Mouse (Mus musculus) midbrain, postnatal 0 days (tissue): ENCODE results near the gene Akap10. TPM values are rescaled to one million over a fixed set of nuclear protein-coding genes. Genes with fewer than 3 reads are reported as not detected.
"Not testable (repeated sequence)": the region's sequence is repeated elsewhere in the genome, so short reads cannot be mapped to it uniquely, and the experiment has no call there.

Source experiments
- ATAC-seq: fragments of 200-750 bp; cut with Nextera tagmentation; 2 replicates; pipeline ENCODE4 v1.8.0; 2017; ENCODE audit warnings: moderate number of reproducible peaks, mild to moderate bottlenecking, moderate TSS enrichment, moderate library complexity; ENCODE audit not compliant: low FRiP score
- DNase-seq: peaks from one replicate; pipeline ENCODE4 v3.0.0-alpha.2; 2015; ENCODE audit warnings: low spot score
- H3K27ac ChIP-seq: fragments of 300-500 bp; sonication (generic); 2 replicates; pipeline ENCODE4 v1.5.1; 2014; ENCODE audit warnings: low read depth, mild to moderate bottlenecking, low read length, mixed read lengths
- H3K27me3 ChIP-seq: fragments of 300-500 bp; sonication (generic); 2 replicates; pipeline ENCODE4 v1.6.1; 2014; ENCODE audit warnings: low read length, control low read depth, mixed read lengths; ENCODE audit not compliant: insufficient read depth
- H3K36me3 ChIP-seq: fragments of 300-500 bp; sonication (generic); 2 replicates; pipeline ENCODE4 v1.6.1; 2014; ENCODE audit warnings: low read length, control low read depth, mixed read lengths; ENCODE audit not compliant: insufficient read depth
- H3K4me1 ChIP-seq: fragments of 300-500 bp; sonication (generic); 2 replicates; pipeline ENCODE4 v1.6.1; 2014; ENCODE audit warnings: mild to moderate bottlenecking, control low read depth, antibody characterized with exemption, low read length, mixed read lengths; ENCODE audit not compliant: insufficient read depth
- H3K4me2 ChIP-seq: fragments of 300-500 bp; sonication (generic); 2 replicates; pipeline ENCODE4 v1.6.1; 2014; ENCODE audit warnings: low read depth, mild to moderate bottlenecking, low read length, mixed read lengths; ENCODE audit not compliant: poor library complexity, severe bottlenecking
- H3K4me3 ChIP-seq: fragments of 300-500 bp; sonication (generic); 2 replicates; pipeline ENCODE4 v1.5.1; 2014; ENCODE audit warnings: low read depth, mild to moderate bottlenecking, low read length, moderate library complexity
- H3K9ac ChIP-seq: fragments of 300-500 bp; sonication (generic); replicated peaks from 2 replicates; pipeline ENCODE4 v1.6.1; 2014; ENCODE audit warnings: mild to moderate bottlenecking, low read length, moderate library complexity, mixed read lengths; ENCODE audit not compliant: poor library complexity, severe bottlenecking
- H3K9me3 ChIP-seq: fragments of 300-500 bp; sonication (generic); 2 replicates; pipeline ENCODE4 v1.6.1; 2016; ENCODE audit warnings: low read length, control low read depth
- CTCF ChIP-seq: IDR thresholded peaks from 2 replicates; pipeline ENCODE4 v1.5.1; 2016; ENCODE audit warnings: antibody characterized with exemption, mild to moderate bottlenecking
- WGBS: fragments of 180-500 bp; shearing (Covaris S2); extraction: QIAGEN DNeasy Blood & Tissue Kit; methylation state at CpG from one replicate; pipeline ENCODE4 v1.1.7; 2014; 5-methylcytosine and 5-hydroxymethylcytosine counted together
- polyA plus RNA-seq: library from polyadenylated mRNA; unstranded; fragments of >200 nt; fragmentation: Nextera tagmentation; extraction: Ambion mirVana; gene quantifications from 2 replicates; pipeline ENCODE4 v1.2.1, GENCODE M21; 2015
- total RNA-seq: library from RNA; depleted of rRNA; stranded (reverse); fragments of >200 nt; gene quantifications from 2 replicates; pipeline ENCODE4 v1.2.3, GENCODE M21; 2014

Gene Akap10
- total and polyA plus RNA-seq, 2 experiments from 2014 or later, result 6.3 to 16.7 TPM

DNA sequence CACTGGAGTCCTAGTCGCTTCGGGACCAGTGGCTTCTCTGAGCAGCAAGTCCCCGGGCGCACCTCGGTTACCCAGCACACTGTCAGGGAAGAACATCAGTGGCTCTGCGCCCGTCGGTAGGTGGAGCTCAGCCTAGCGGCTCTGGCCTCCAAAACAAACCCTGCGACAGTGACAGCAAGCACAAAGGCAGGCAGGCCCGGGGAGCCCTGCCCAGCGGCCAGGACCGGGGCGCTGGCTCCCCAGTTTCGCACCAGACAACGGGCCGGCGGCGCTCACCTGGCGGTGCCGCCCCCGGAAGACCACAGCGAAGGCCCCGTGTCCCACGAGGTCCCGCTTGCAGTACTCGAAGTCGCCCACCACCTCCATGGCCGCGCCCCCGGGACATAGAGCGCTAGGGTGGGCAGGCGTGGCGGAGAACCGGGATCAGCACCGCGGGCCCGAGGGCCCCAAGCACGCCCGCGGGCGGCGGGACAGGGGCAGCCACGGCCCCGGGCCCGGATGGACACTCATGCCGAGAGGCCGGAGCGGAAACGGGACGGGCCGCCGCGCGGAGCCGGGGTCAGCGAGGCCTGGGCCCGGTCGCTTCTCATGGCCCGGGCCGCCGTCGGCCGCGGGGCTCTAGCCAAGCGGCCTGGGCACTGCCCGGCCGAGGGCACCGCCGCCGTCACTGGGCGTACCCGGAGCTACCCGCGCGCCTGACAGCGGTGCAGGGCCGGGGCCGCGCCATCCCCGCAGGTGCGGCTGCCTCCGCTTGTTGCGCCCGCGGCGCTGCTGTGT, 75.7 kb downstream of the Akap10 start:
- H3K4me1 ChIP-seq, result peaks cover 5% of the 10 kb centered on the region; the same call in 1 of the 2 replicates
- under 1% methylated on average over 81 of the region's 87 CpGs for WGBS
- peak; percentile 72 for TF ChIP-seq CTCF

DNA sequence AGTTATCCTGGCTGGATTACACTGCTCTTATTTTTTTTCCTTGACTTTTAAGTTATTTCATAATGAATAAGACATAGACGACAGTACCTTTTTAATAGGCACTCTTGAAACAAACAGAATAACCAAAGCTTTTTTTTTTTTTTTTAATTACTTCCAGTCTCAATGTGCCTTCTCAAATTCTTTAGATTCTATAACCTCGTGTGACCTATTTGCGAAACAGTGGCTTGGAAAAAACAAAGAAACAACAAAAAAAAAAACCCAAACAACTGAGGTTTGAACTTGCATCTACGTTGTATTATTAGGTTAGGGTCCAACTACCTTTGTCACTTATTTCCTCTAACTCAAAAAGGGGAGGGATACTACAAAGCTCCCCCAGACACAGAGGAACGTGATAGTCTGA, 76.4 kb downstream of the Akap10 start:
- WGBS, result 12% methylated on average over 5 of the region's 5 CpGs
- H3K27ac ChIP-seq, result peak overlapping the region; percentile 93; the same call in 1 of the 2 replicates
- peaks cover 5% of the 10 kb centered on the region; the same call in 1 of the 2 replicates for H3K4me1 ChIP-seq
- H3K4me2 ChIP-seq, result peak overlapping the region; percentile 64
- no peaks in the 10 kb centered on the region for H3K9me3 ChIP-seq
- H3K36me3 ChIP-seq, result no peaks in the 10 kb centered on the region
- no peaks in the 10 kb centered on the region for H3K27me3 ChIP-seq
- TF ChIP-seq CTCF, result no peak
- ATAC-seq, result no peak
- H3K9ac ChIP-seq, result peak overlapping the region; percentile 90
- H3K4me3 ChIP-seq, result peak overlapping the region; percentile 60
- no peak for DNase-seq

More for the DNA sequence above, 75.7 kb downstream of the Akap10 start:
- Histone ChIP-seq H3K27me3 (no peaks in the 10 kb centered on the region), H3K4me3 (peak overlapping the region; percentile 60), H3K4me2 (peak overlapping the region; percentile 64), H3K36me3 (no peaks in the 10 kb centered on the region), H3K9ac (peak overlapping the region; percentile 90), H3K27ac (peak overlapping the region; percentile 93), H3K9me3 (no peaks in the 10 kb centered on the region)
- DNase-seq (peak; percentile 87), ATAC-seq (peak; percentile 80)

DNA sequence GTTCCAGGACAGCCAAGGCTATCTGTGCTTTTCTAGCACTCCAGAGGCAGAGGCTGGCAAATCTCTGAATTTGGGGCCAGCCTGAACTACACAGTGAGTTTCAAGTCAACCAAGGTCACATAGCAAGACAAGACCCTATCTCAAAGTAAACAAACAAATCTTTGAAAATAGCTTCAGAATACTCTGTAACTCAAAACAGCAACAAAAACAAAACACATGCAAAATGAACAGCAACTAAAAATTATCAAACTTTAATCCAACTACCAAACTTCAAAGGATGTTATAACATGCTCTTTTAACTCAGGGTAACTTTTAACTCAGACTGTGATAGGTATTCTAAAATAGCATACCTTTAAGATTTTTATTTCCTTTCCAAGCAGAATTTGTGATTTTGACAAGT, 77.1 kb downstream of the Akap10 start:
- DNase-seq, result no peak
- no peak for ATAC-seq
- Histone ChIP-seq H3K4me2 (peak overlapping the region; percentile 34), H3K9me3 (no peaks in the 10 kb centered on the region), H3K9ac (no peak overlapping the region), H3K4me1 (peaks cover 5% of the 10 kb centered on the region; the same call in 1 of the 2 replicates), H3K27me3 (no peaks in the 10 kb centered on the region), H3K27ac (no peak overlapping the region), H3K4me3 (no peak overlapping the region), H3K36me3 (no peaks in the 10 kb centered on the region)
- TF ChIP-seq CTCF, result no peak

DNA sequence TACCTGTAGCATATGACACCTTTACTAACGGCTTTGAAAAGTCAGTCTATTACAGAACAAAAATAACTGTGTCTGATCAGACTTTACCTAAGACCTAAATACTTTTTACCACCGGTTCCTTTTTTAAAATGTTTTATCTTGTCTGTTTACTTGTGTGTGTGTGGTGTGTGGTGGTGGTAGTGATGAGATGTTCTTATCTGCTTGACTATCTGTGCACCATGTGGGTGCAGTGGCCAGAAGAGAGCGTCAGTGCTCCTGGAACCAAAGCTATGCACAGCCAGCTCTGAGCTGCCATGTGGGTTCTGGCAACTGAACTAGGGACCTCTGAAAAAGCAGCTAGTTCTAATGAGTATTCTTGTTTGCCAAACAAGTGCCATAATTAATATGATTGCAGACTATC, 78.9 kb downstream of the Akap10 start:
- no peak for TF ChIP-seq CTCF

DNA sequence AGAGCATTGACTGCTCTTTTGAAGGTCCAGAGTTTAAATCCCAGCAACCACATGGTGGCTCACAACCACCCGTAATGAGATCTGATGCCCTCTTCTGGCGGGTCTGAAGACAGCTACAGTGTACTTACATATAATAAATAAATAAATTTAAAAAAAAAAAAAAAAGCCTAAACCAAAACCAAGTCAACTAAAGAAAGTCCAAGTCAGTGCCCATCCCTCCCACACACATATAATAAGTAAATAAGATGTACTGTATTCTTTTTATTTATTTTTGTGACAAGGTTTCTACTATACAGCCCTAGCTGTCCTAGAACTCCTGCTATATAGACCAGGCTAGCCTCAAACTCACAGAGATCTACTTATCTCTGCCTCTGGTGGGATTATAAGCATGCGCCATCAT, 89.4 kb downstream of the Akap10 start:
- H3K27ac ChIP-seq, H3K4me3 ChIP-seq, H3K27me3 ChIP-seq, DNase-seq, H3K4me2 ChIP-seq, H3K9ac ChIP-seq, H3K9me3 ChIP-seq, H3K4me1 ChIP-seq, ATAC-seq: not testable (repeated sequence)
- 64% methylated on average over 3 of the region's 3 CpGs for WGBS
- peaks cover 14% of the 10 kb centered on the region for H3K36me3 ChIP-seq

More for the DNA sequence above, 78.9 kb downstream of the Akap10 start:
- WGBS, result 86% methylated on average over 3 of the region's 3 CpGs
- DNase-seq (no peak), ATAC-seq (no peak)
- no peak overlapping the region for H3K9ac ChIP-seq
- no peak overlapping the region for H3K4me2 ChIP-seq
- H3K27me3 ChIP-seq, result no peaks in the 10 kb centered on the region
- no peaks in the 10 kb centered on the region for H3K36me3 ChIP-seq
- no peak overlapping the region for H3K27ac ChIP-seq
- no peak overlapping the region for H3K4me3 ChIP-seq
- peaks cover 5% of the 10 kb centered on the region; the same call in 1 of the 2 replicates for H3K4me1 ChIP-seq
- H3K9me3 ChIP-seq, result no peaks in the 10 kb centered on the region

DNA sequence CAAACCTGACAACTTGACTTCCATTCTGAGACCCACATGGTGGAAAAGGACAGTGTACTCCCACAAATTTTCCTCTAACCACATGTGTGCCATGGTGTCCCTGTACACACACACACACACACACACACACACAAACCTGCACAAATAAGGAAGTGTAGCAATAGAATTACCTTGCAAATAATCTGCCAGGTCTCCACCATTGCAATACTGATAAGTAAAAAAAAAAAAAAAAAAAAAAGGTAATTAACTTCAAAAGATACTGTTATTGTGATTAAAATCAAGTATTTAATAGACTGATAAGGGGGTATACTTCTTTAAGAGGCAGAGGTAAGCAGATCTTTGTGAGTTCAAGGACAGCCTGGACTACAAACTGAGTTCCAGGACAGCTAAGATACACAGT, 90.1 kb downstream of the Akap10 start:
- no peak overlapping the region for H3K9ac ChIP-seq
- DNase-seq, result no peak
- H3K4me3 ChIP-seq, result no peak overlapping the region
- no peak overlapping the region for H3K4me2 ChIP-seq
- no peaks in the 10 kb centered on the region for H3K27me3 ChIP-seq
- no peak for ATAC-seq
- no peaks in the 10 kb centered on the region for H3K9me3 ChIP-seq
- no peaks in the 10 kb centered on the region for H3K4me1 ChIP-seq
- H3K27ac ChIP-seq, result no peak overlapping the region
- no peak for TF ChIP-seq CTCF
- peaks cover 14% of the 10 kb centered on the region for H3K36me3 ChIP-seq
